Mouse (Mus musculus) ES-Bruce4 (cell line): ENCODE measurements around the gene Vdac1.

Experiments
- CTCF ChIP-seq: IDR thresholded peaks from one replicate; pipeline ENCODE4 v1.8.1; 2011; ENCODE audit warnings: low read depth, low read length
- EP300 ChIP-seq: IDR thresholded peaks from 2 replicates; pipeline ENCODE4 v1.6.1; 2011; ENCODE audit warnings: low read depth, low read length; ENCODE audit not compliant: insufficient read depth
- POLR2A ChIP-seq: IDR thresholded peaks from one replicate; pipeline ENCODE4 v1.8.1; 2011; ENCODE audit warnings: low read length; ENCODE audit not compliant: insufficient read depth

GRCm38 (mm10) chr11:52395343-52395742 is 34.7 kb downstream of the Vdac1 start:
- TF ChIP-seq CTCF (peak; percentile 51), POLR2A (no peak), EP300 (no peak)
